Mouse (Mus musculus): ENCODE data around the gene Gm45808. TPM values are rescaled to one million over a fixed set of nuclear protein-coding genes. Genes with fewer than 3 reads are reported as not detected.
A peak's percentile ranks its signal among the peaks of the same experiment; 100 is the strongest.

Gene Gm45808
- polyA plus RNA-seq, 1 experiment from 2014 or later = not detected

DNA sequence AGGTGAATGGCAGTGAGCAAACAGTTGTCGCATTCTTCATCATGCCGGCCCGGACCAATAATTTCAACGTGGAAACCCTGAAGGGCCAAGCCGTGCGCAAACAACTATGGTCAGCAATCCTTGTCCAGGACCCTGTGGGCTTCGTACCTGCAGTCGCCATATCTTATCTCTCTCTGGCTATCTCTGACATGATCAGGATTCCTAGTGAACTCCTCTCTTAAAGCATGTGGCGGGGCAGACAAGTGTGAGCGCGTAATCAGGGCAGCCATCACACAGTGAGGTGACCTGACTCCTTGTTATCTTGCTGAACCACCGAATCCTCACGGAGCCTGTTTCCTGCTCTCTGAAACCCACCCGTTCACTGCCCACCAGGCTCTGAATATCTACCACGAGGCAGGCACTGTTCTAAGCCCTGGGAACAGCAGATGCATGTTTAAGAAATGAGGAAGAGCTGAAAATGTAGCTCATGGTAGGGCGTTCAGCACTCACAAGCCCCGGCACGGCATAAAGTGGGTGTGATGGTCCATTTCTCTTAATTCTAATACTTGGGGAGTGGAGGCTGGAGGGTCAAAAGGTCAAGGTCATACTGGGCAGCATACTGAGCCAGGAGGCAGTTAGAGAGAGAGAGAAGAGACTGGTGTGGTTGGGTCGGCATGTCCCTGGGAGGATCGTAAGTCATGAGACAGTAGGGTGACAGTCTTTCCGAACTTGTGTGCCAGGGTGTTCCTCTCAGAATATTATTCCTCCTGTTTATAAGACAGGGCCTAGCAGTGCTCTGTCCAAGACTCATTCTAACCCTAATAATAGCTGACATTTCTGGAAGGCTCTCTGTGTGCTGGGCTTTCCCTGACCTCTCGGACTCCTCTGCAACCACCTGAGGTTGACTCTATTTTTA lies 42.8 kb downstream of the Gm45808 start:
- ATAC-seq (ENCODE audit: extremely low read depth, insufficient number of reproducible peaks, low FRiP score, low TSS enrichment) = 0 out of 2 replicates have a peak, but pooled peaks have one; percentile 10
- H3K4me3 ChIP-seq = no peak overlapping the region
- WGBS = 66% methylated on average over 22 of the region's 22 CpGs
- H3K36me3 ChIP-seq = peaks cover 84% of the 10 kb centered on the region
- H3K4me2 ChIP-seq = no peak overlapping the region
- no peaks in the 10 kb centered on the region for H3K27me3 ChIP-seq (replicated peaks)
- H3K27ac ChIP-seq (replicated peaks) = no peak overlapping the region
- H3K9ac ChIP-seq = no peak overlapping the region
- H3K9me3 ChIP-seq = no peaks in the 10 kb centered on the region
- peaks cover 9% of the 10 kb centered on the region for H3K4me1 ChIP-seq

- Histone ChIP-seq H3K4me2 (peak within 1 kb of the TSS; percentile 97), H3K9me3 (no peaks in the 10 kb centered on the region), H3K36me3 (peaks cover 43% of the 10 kb centered on the region), H3K27ac (replicated peaks) (no peak within 1 kb of the TSS), H3K4me3 (peak within 1 kb of the TSS; percentile 4; the same call in 1 of the 2 replicates), H3K4me1 (peaks cover 43% of the 10 kb centered on the region), H3K27me3 (replicated peaks) (no peaks in the 10 kb centered on the region), H3K9ac (peak within 1 kb of the TSS; percentile 95)
- no peak for ATAC-seq (ENCODE audit: extremely low read depth, insufficient number of reproducible peaks, low FRiP score, low TSS enrichment)
- WGBS = 24% methylated on average over 19 of the region's 19 CpGs
These were observed 48.9 kb downstream of the Gm45808 start, which contains the start of gene Ruvbl2 for GRCm38 (mm10) chr7:45437521-45438276. Gene Ruvbl2 (minus strand): TSS chr7:45438096.

DNA sequence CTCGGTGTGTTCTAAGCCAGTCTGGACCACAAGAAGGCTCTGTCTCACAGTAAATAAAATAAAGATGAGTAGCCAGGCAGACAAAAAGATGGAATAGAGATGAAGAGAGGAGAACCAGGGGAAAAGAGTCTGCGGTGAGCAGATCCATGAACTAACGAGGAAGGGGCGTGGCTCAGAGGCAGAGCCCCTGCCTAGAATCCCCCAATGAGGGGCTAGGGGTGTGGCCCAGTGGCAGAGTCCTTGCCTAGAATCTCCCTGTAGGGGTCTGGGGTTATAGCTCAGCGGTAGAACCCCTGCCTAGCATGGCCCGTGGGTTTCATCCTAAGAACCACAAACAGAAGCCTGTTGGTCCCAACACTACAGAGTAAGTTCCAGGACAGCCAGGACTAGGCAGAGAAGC lies 49.6 kb downstream of the Gm45808 start:
- Histone ChIP-seq H3K27ac (replicated peaks) (no peak overlapping the region), H3K4me1 (peaks cover 45% of the 10 kb centered on the region), H3K9me3 (no peaks in the 10 kb centered on the region), H3K36me3 (peaks cover 41% of the 10 kb centered on the region), H3K4me3 (peak overlapping the region; percentile 4; the same call in 1 of the 2 replicates), H3K9ac (peak overlapping the region; percentile 95), H3K27me3 (replicated peaks) (no peaks in the 10 kb centered on the region), H3K4me2 (peak overlapping the region; percentile 97)
- ATAC-seq (ENCODE audit: extremely low read depth, insufficient number of reproducible peaks, low FRiP score, low TSS enrichment) = no peak
- 36% methylated on average over 6 of the region's 6 CpGs for WGBS

DNA sequence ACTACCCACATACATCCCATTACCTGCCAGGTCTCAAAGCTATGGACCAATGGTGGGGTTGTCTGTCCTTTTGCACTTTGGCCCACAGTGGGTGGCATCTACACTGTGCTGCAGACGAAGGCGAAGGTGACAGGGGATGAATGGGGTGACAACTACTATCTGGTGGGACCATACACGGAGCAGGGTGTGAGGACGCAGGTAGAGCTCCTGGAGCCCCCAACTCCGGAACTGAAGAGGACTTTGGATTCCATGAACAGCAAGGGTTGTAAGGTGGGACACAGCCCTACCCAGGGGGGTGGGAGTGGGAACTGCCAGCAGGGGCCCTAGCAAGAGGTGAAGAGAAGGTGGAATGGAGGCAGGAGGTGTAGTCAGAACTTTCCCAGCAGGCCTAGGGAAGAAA lies 50.2 kb downstream of the Gm45808 start:
- peaks cover 41% of the 10 kb centered on the region for H3K36me3 ChIP-seq
- H3K27me3 ChIP-seq (replicated peaks) = no peaks in the 10 kb centered on the region
- peak overlapping the region; percentile 95 for H3K9ac ChIP-seq
- no peak overlapping the region for H3K27ac ChIP-seq (replicated peaks)
- peaks cover 45% of the 10 kb centered on the region for H3K4me1 ChIP-seq
- peak overlapping the region; percentile 97 for H3K4me2 ChIP-seq
- no peak for ATAC-seq (ENCODE audit: extremely low read depth, insufficient number of reproducible peaks, low FRiP score, low TSS enrichment)
- 76% methylated on average over 5 of the region's 5 CpGs for WGBS
- H3K9me3 ChIP-seq = no peaks in the 10 kb centered on the region
- peak overlapping the region; percentile 80; the same call in 1 of the 2 replicates for H3K4me3 ChIP-seq

- Histone ChIP-seq H3K9ac (peak overlapping the region; percentile 95), H3K36me3 (peaks cover 41% of the 10 kb centered on the region), H3K27me3 (replicated peaks) (no peaks in the 10 kb centered on the region), H3K4me3 (peak overlapping the region; percentile 80), H3K4me2 (peak overlapping the region; percentile 97), H3K4me1 (peaks cover 45% of the 10 kb centered on the region), H3K9me3 (no peaks in the 10 kb centered on the region), H3K27ac (replicated peaks) (peak overlapping the region; percentile 92)
- 2% methylated on average over 16 of the region's 16 CpGs for WGBS
- no peak for ATAC-seq (ENCODE audit: extremely low read depth, insufficient number of reproducible peaks, low FRiP score, low TSS enrichment)
These were observed 51.6 kb downstream of the Gm45808 start for GRCm38 (mm10) chr7:45435038-45435437.

GRCm38 (mm10) chr7:45434203-45435015 lies 52.2 kb downstream of the Gm45808 start, which contains the start of gene Gys1:
Gene Gys1 (plus strand): TSS chr7:45434844.
- H3K9ac ChIP-seq = peak within 1 kb of the TSS; percentile 95
- peaks cover 45% of the 10 kb centered on the region for H3K4me1 ChIP-seq
- no peaks in the 10 kb centered on the region for H3K27me3 ChIP-seq (replicated peaks)
- under 1% methylated on average over 45 of the region's 45 CpGs for WGBS
- peak within 1 kb of the TSS; percentile 97 for H3K4me2 ChIP-seq
- H3K27ac ChIP-seq (replicated peaks) = peak within 1 kb of the TSS; percentile 92
- peak within 1 kb of the TSS; percentile 80 for H3K4me3 ChIP-seq
- peaks cover 41% of the 10 kb centered on the region for H3K36me3 ChIP-seq
- peak; percentile 88 for ATAC-seq (ENCODE audit: extremely low read depth, insufficient number of reproducible peaks, low FRiP score, low TSS enrichment)
- no peaks in the 10 kb centered on the region for H3K9me3 ChIP-seq

GRCm38 (mm10) chr7:45433835-45434202 lies 52.8 kb downstream of the Gm45808 start:
- Histone ChIP-seq H3K27me3 (replicated peaks) (no peaks in the 10 kb centered on the region), H3K9me3 (no peaks in the 10 kb centered on the region), H3K27ac (replicated peaks) (peak overlapping the region; percentile 90), H3K36me3 (peaks cover 44% of the 10 kb centered on the region), H3K4me1 (peaks cover 45% of the 10 kb centered on the region), H3K4me2 (peak overlapping the region; percentile 97), H3K9ac (peak overlapping the region; percentile 92), H3K4me3 (peak overlapping the region; percentile 80)
- no peak for ATAC-seq (ENCODE audit: extremely low read depth, insufficient number of reproducible peaks, low FRiP score, low TSS enrichment)
- 4% methylated on average over 7 of the region's 7 CpGs for whole genome bisulfite sequencing

GRCm38 (mm10) chr7:45426556-45426955 lies 60.1 kb downstream of the Gm45808 start:
- H3K27me3 ChIP-seq (replicated peaks) = no peaks in the 10 kb centered on the region; the same call in 1 of the 2 replicates
- no peaks in the 10 kb centered on the region for H3K9me3 ChIP-seq
- 85% methylated on average over 8 of the region's 8 CpGs for WGBS
- no peaks in the 10 kb centered on the region for H3K4me1 ChIP-seq
- peaks cover 98% of the 10 kb centered on the region for H3K36me3 ChIP-seq
- H3K4me2 ChIP-seq = no peak overlapping the region
- no peak overlapping the region for H3K9ac ChIP-seq
- ATAC-seq (ENCODE audit: extremely low read depth, insufficient number of reproducible peaks, low FRiP score, low TSS enrichment) = no peak
- H3K4me3 ChIP-seq = no peak overlapping the region
- H3K27ac ChIP-seq (replicated peaks) = no peak overlapping the region

DNA sequence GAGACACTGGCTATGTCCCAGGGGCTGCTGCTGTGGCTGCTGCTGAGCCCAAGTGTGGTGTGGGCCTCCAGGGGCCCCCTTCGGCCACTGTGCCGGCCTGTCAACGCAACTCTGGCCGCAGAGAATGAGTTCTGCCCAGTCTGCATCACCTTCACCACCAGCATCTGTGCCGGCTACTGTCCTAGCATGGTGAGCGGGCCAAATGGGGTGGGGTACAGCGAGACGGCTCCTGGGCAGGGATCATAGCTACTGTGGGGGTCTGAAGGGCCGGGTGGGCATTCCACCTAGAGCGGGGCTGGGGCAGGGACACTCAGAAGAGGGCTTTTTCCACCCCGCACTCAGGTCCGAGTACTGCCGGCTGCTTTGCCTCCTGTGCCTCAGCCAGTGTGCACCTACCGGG lies 65.4 kb downstream of the Gm45808 start:
- Histone ChIP-seq H3K4me3 (no peak overlapping the region), H3K4me1 (peaks cover 7% of the 10 kb centered on the region; the same call in 1 of the 2 replicates), H3K9ac (no peak overlapping the region), H3K27me3 (replicated peaks) (peaks cover 52% of the 10 kb centered on the region), H3K9me3 (no peaks in the 10 kb centered on the region), H3K27ac (replicated peaks) (no peak overlapping the region), H3K4me2 (no peak overlapping the region), H3K36me3 (peaks cover 56% of the 10 kb centered on the region)
- 91% methylated on average over 14 of the region's 14 CpGs for WGBS
- ATAC-seq (ENCODE audit: extremely low read depth, insufficient number of reproducible peaks, low FRiP score, low TSS enrichment) = no peak

GRCm38 (mm10) chr7:45420615-45420919 lies 66.0 kb downstream of the Gm45808 start, which contains the start of gene Lhb:
Gene Lhb (plus strand): TSS chr7:45420820.
- Histone ChIP-seq H3K4me3 (no peak within 1 kb of the TSS), H3K4me1 (peaks cover 11% of the 10 kb centered on the region), H3K9me3 (no peaks in the 10 kb centered on the region), H3K27me3 (replicated peaks) (peaks cover 58% of the 10 kb centered on the region), H3K9ac (no peak within 1 kb of the TSS), H3K36me3 (peaks cover 51% of the 10 kb centered on the region), H3K4me2 (no peak within 1 kb of the TSS), H3K27ac (replicated peaks) (no peak within 1 kb of the TSS)
- no peak for ATAC-seq (ENCODE audit: extremely low read depth, insufficient number of reproducible peaks, low FRiP score, low TSS enrichment)
- 56% methylated on average over 6 of the region's 6 CpGs for WGBS

Data from heart, embryonic 13.5 days (tissue).